ENCODE assay signal across 8 mouse cellular contexts in genomic region chr17:67512699-67513450, GRCm38 (mm10).
A peak's percentile ranks its signal among the peaks of the same experiment; 100 is the strongest.
DNase-seq lines count a peak whose midpoint lies in the region; ATAC-seq lines count a peak whose summit lies in the region.
"Had no signal": no experiment of that assay in that cellular context is flagged by ENCODE, and none has a peak within 500 bp of the region (broad histone marks: within the 10 kb centered on the region; RNA-seq: fewer than 3 reads in every experiment).

No protein-coding gene starts in this region.

- H3K9me3 ChIP-seq in embryonic facial prominence, embryonic 12.5 days = no peaks in the 10 kb centered on the region
- no peaks in the 10 kb centered on the region for H3K9me3 ChIP-seq in heart, embryonic 10.5 days
- no peaks in the 10 kb centered on the region for H3K9me3 ChIP-seq in kidney, embryonic 14.5 days (ENCODE audit: control insufficient read depth, low read length)

- no peak overlapping the region for H3K4me2 ChIP-seq in embryonic facial prominence, embryonic 12.5 days (replicated peaks)
- H3K4me2 ChIP-seq in kidney, embryonic 14.5 days (replicated peaks; ENCODE audit: low read depth, low read length) = no peak overlapping the region

- H3K36me3 ChIP-seq in embryonic facial prominence, embryonic 12.5 days = no peaks in the 10 kb centered on the region
- no peaks in the 10 kb centered on the region for H3K36me3 ChIP-seq in heart, embryonic 10.5 days
- no peaks in the 10 kb centered on the region for H3K36me3 ChIP-seq in kidney, embryonic 14.5 days (ENCODE audit: control insufficient read depth, insufficient read depth, low read length)

- DNase-seq in heart, embryonic 10.5 days (ENCODE audit: low spot score) = peak; percentile 83
- peak; percentile 87 for DNase-seq in lung, postnatal 10 days
- DNase-seq in T-cell, adult 2 months (ENCODE audit: low spot score) = no peak
- no peak for DNase-seq in left cerebral cortex, postnatal 4 days
- DNase-seq in frontal cortex, postnatal 10 days (ENCODE audit: low spot score in 2 of 2) = no peak

- no peaks in the 10 kb centered on the region for H3K27me3 ChIP-seq in embryonic facial prominence, embryonic 12.5 days
- H3K27me3 ChIP-seq in heart, embryonic 10.5 days (ENCODE audit: insufficient read depth, poor library complexity, severe bottlenecking) = no peaks in the 10 kb centered on the region
- H3K27me3 ChIP-seq in kidney, embryonic 14.5 days (ENCODE audit: control insufficient read depth, insufficient read depth, low read length) = no peaks in the 10 kb centered on the region

- no peaks in the 10 kb centered on the region; the same call in 1 of the 2 replicates for H3K4me1 ChIP-seq in embryonic facial prominence, embryonic 12.5 days
- peaks cover 29% of the 10 kb centered on the region for H3K4me1 ChIP-seq in heart, embryonic 10.5 days
- no peaks in the 10 kb centered on the region for H3K4me1 ChIP-seq in kidney, embryonic 14.5 days (ENCODE audit: control insufficient read depth, insufficient read depth, low read length)

- no peak overlapping the region for H3K4me3 ChIP-seq in embryonic facial prominence, embryonic 12.5 days
- H3K4me3 ChIP-seq in heart, embryonic 10.5 days = no peak overlapping the region
- no peak overlapping the region for H3K4me3 ChIP-seq in kidney, embryonic 14.5 days (ENCODE audit: low read length)

- no peak overlapping the region for H3K9ac ChIP-seq in embryonic facial prominence, embryonic 12.5 days
- H3K9ac ChIP-seq in kidney, embryonic 14.5 days (ENCODE audit: low read depth, low read length) = no peak overlapping the region

- ATAC-seq in embryonic facial prominence, embryonic 12.5 days (ENCODE audit: insufficient number of reproducible peaks, insufficient read depth, low FRiP score, low TSS enrichment) = no peak
- 0 out of 2 replicates have a peak, but pooled peaks have one; percentile 48 for ATAC-seq in kidney, embryonic 14.5 days (ENCODE audit: low FRiP score, low TSS enrichment)

- intact Hi-C loops in left cerebral cortex, postnatal 4 days (cut with DNase I) = no loop called here

- peak overlapping the region; percentile 46 for H3K27ac ChIP-seq in embryonic facial prominence, embryonic 12.5 days
- peak overlapping the region; percentile 49; the same call in 1 of the 2 replicates for H3K27ac ChIP-seq in heart, embryonic 10.5 days
- peak overlapping the region; percentile 74 for H3K27ac ChIP-seq in kidney, embryonic 14.5 days (ENCODE audit: low read depth, low read length)
- H3K27ac ChIP-seq: macrophage had no signal

- WGBS in embryonic facial prominence, embryonic 12.5 days = 66% methylated on average over 6 of the region's 6 CpGs
- 54% methylated on average over 6 of the region's 6 CpGs for WGBS in heart, embryonic 10.5 days
- 69% methylated on average over 6 of the region's 6 CpGs for WGBS in kidney, embryonic 14.5 days

Comparison
In these comparisons a context has a peak if more than half of its experiments do, and no peak if none do; other contexts are left out.
1. DNase-seq: peak in heart, embryonic 10.5 days (single experiment) and lung, postnatal 10 days (single experiment); none in T-cell, adult 2 months (single experiment), left cerebral cortex, postnatal 4 days (single experiment) and frontal cortex, postnatal 10 days (0 of 2).
2. Peak in every context shown above with its lines, with median percentiles within 50 percentile points of each other: H3K27ac ChIP-seq.